Mouse (Mus musculus) forebrain, embryonic 15.5 days (tissue): ENCODE results near the gene Mmachc. TPM values are rescaled to one million over a fixed set of nuclear protein-coding genes. Genes with fewer than 3 reads are reported as not detected.

Source experiments
- ATAC-seq: fragments of 200-750 bp; cut with Nextera tagmentation; replicated peaks from 2 replicates; pipeline ENCODE4 v1.8.0; 2017; ENCODE audit warnings: mild to moderate bottlenecking, moderate TSS enrichment, moderate library complexity
- H3K27ac ChIP-seq: fragments of 300-500 bp; sonication (generic); replicated peaks from 2 replicates; pipeline ENCODE4 v1.5.1; 2015; ENCODE audit warnings: mild to moderate bottlenecking, inconsistent platforms
- H3K27me3 ChIP-seq: fragments of 300-500 bp; sonication (generic); 2 replicates; pipeline ENCODE4 v1.6.1; 2015; ENCODE audit warnings: inconsistent platforms
- H3K36me3 ChIP-seq: fragments of 300-500 bp; sonication (generic); 2 replicates; pipeline ENCODE4 v1.6.1; 2015; ENCODE audit warnings: mild to moderate bottlenecking, inconsistent platforms
- H3K4me1 ChIP-seq: fragments of 300-500 bp; sonication (generic); 2 replicates; pipeline ENCODE4 v1.6.1; 2015; ENCODE audit warnings: inconsistent platforms
- H3K4me2 ChIP-seq: fragments of 300-500 bp; sonication (generic); replicated peaks from 2 replicates; pipeline ENCODE4 v1.6.1; 2015; ENCODE audit warnings: mild to moderate bottlenecking, inconsistent platforms
- H3K4me3 ChIP-seq: fragments of 300-500 bp; sonication (generic); 2 replicates; pipeline ENCODE4 v1.5.1; 2015; ENCODE audit warnings: mild to moderate bottlenecking, inconsistent platforms
- H3K9ac ChIP-seq: fragments of 300-500 bp; sonication (generic); replicated peaks from 2 replicates; pipeline ENCODE4 v1.6.1; 2015; ENCODE audit warnings: mild to moderate bottlenecking, inconsistent platforms
- H3K9me3 ChIP-seq: fragments of 300-500 bp; sonication (generic); 2 replicates; pipeline ENCODE4 v1.6.1; 2016; ENCODE audit warnings: inconsistent platforms
- WGBS: fragments of 180-500 bp; shearing (Covaris S2); methylation state at CpG from one replicate; pipeline ENCODE4 v1.1.7; 2015; ENCODE audit warnings: mixed read lengths; 5-methylcytosine and 5-hydroxymethylcytosine counted together
- polyA plus RNA-seq: library from polyadenylated mRNA; unstranded; fragments of >200 nt; fragmentation: Nextera tagmentation; extraction: Ambion mirVana; gene quantifications from 2 replicates; pipeline ENCODE4 v1.2.1, GENCODE M21; 2015

Mmachc gene
- polyA plus RNA-seq, 1 experiment from 2014 or later = 25.5 TPM

GRCm38 (mm10) chr4:116720343-116721097, 12.3 kb upstream of the Mmachc start, which contains the start of gene Tesk2:
Gene Tesk2, plus strand, starts transcription at chr4:116720948.
- Histone ChIP-seq H3K36me3 (no peaks in the 10 kb centered on the region), H3K27me3 (0 out of 2 replicates have a peak, but pooled peaks cover 3% of the 10 kb centered on the region), H3K27ac (peak within 1 kb of the TSS; percentile 51; the same call in 1 of the 2 replicates), H3K4me1 (peaks cover 17% of the 10 kb centered on the region), H3K4me3 (peak within 1 kb of the TSS; percentile 84), H3K9me3 (no peaks in the 10 kb centered on the region), H3K4me2 (peak within 1 kb of the TSS; percentile 88), H3K9ac (peak within 1 kb of the TSS; percentile 86)
- WGBS = under 1% methylated on average over 34 of the region's 34 CpGs
- ATAC-seq = peak; percentile 97

- Histone ChIP-seq H3K27me3 (0 out of 2 replicates have a peak, but pooled peaks cover 3% of the 10 kb centered on the region), H3K4me2 (no peak overlapping the region), H3K36me3 (0 out of 2 replicates have a peak, but pooled peaks cover 3% of the 10 kb centered on the region), H3K4me1 (peaks cover 17% of the 10 kb centered on the region), H3K27ac (no peak overlapping the region), H3K9me3 (no peaks in the 10 kb centered on the region), H3K9ac (no peak overlapping the region), H3K4me3 (no peak overlapping the region)
- WGBS = 19% methylated on average over 3 of the region's 3 CpGs
- ATAC-seq = peak; percentile 39
These were observed 11.2 kb upstream of the Mmachc start for GRCm38 (mm10) chr4:116719396-116719795.

DNA sequence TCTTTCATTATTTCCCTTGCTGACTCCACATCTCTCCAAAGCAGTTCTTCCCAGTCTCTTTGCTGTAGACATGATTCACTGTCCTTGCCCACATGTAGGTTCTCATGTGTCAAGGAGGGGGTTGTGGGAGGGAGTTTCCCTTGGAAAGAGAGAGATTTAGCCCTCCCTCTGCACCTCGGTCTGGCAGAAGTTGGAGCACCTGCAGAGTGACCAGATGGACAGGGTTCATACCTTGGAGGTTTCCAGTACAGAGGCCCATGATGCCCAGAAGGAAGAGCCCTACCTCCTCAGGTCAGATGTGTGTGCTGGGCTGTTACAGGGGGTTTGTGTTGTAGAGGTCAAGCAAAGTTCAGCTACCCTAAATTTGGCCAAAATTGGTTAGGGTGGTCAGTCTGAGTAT, 4.3 kb upstream of the Mmachc start:
- Histone ChIP-seq H3K36me3 (0 out of 2 replicates have a peak, but pooled peaks cover 3% of the 10 kb centered on the region), H3K9me3 (no peaks in the 10 kb centered on the region), H3K4me1 (peaks cover 11% of the 10 kb centered on the region), H3K27me3 (no peaks in the 10 kb centered on the region), H3K27ac (no peak overlapping the region), H3K4me3 (no peak overlapping the region), H3K4me2 (no peak overlapping the region), H3K9ac (no peak overlapping the region)
- no peak for ATAC-seq
- 78% methylated on average over 1 of the region's 1 CpGs for WGBS

- WGBS = 96% methylated on average over 2 of the region's 2 CpGs
- no peak for ATAC-seq
These were observed 1.9 kb upstream of the Mmachc start for GRCm38 (mm10) chr4:116710154-116710553.

DNA sequence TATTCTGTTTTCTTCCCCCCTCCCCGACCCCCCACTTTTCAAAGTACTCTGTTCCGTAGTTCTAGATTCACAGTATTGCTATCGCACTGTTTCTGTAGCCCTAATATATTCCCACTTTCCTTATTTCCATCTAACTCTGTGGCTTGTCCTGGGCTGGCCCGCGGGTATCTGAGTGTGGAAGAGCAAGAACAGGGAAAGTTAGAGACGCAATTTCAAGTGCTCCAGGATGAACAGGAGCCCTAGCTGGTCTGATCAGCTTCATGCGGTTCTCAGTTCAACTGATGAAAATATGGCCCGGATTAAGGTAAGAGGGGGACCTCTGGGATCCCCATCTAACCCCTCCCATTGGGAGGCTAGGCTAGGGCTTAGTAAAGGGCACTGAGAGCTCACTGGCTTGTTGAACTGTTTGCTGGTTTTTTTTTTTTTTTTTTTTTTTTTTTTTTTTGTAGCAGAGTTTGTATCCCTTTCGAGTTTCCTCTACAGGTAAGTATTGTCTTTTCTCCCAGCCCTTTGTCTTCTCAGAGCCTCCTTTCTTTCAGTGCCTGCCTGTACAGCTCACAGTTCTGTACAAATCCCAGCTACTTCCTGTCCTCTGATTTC, 685 bp upstream of the Mmachc start:
- Histone ChIP-seq H3K36me3 (0 out of 2 replicates have a peak, but pooled peaks cover 2% of the 10 kb centered on the region), H3K4me3 (peak overlapping the region; percentile 68), H3K4me2 (peak overlapping the region; percentile 76), H3K27ac (no peak overlapping the region), H3K27me3 (no peaks in the 10 kb centered on the region), H3K9me3 (no peaks in the 10 kb centered on the region), H3K4me1 (peaks cover 15% of the 10 kb centered on the region), H3K9ac (peak overlapping the region; percentile 44)
- no peak; the same call in 1 of the 2 replicates for ATAC-seq
- WGBS = 3% methylated on average over 9 of the region's 9 CpGs

More at GRCm38 (mm10) chr4:116710154-116710553, 1.9 kb upstream of the Mmachc start:
- H3K27me3 ChIP-seq = no peaks in the 10 kb centered on the region
- no peak overlapping the region for H3K4me2 ChIP-seq
- H3K4me1 ChIP-seq = peaks cover 15% of the 10 kb centered on the region
- no peak overlapping the region for H3K4me3 ChIP-seq
- no peaks in the 10 kb centered on the region for H3K9me3 ChIP-seq
- H3K36me3 ChIP-seq = 0 out of 2 replicates have a peak, but pooled peaks cover 3% of the 10 kb centered on the region
- H3K9ac ChIP-seq = no peak overlapping the region
- H3K27ac ChIP-seq = no peak overlapping the region

GRCm38 (mm10) chr4:116707666-116708065, 540 bp downstream of the Mmachc start:
- Histone ChIP-seq H3K9ac (peak overlapping the region; percentile 69), H3K9me3 (no peaks in the 10 kb centered on the region), H3K27ac (no peak overlapping the region), H3K36me3 (0 out of 2 replicates have a peak, but pooled peaks cover 2% of the 10 kb centered on the region), H3K4me2 (peak overlapping the region; percentile 76), H3K27me3 (no peaks in the 10 kb centered on the region), H3K4me1 (peaks cover 15% of the 10 kb centered on the region), H3K4me3 (peak overlapping the region; percentile 68)
- 26% methylated on average over 9 of the region's 9 CpGs for WGBS
- peak; percentile 1; the same call in 1 of the 2 replicates for ATAC-seq

DNA sequence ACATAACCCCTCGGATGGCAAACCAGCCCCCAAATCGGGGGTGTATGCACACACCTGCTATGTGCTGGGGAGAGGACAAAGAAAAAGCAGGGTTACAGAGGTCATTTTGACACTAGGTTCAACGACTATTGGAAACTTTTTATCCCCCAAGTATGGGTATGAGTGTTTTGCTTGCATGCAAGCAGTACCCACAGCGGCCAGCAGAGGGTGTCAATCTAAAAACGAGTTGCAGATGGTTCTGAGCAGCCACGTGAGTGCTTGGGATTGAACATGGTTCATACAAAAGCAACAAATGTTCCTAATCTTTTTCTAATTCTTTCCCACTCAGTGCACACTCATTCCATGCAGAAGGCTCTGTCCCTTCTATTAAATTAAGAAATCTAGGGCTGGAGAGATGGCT, 4.4 kb downstream of the Mmachc start:
- Histone ChIP-seq H3K27ac (no peak overlapping the region), H3K36me3 (peaks cover 19% of the 10 kb centered on the region), H3K9me3 (no peaks in the 10 kb centered on the region), H3K27me3 (no peaks in the 10 kb centered on the region), H3K4me2 (no peak overlapping the region), H3K4me3 (no peak overlapping the region), H3K4me1 (peaks cover 8% of the 10 kb centered on the region), H3K9ac (no peak overlapping the region)
- ATAC-seq = no peak
- WGBS = 39% methylated on average over 6 of the region's 6 CpGs

- no peak overlapping the region for H3K4me3 ChIP-seq
- no peak overlapping the region for H3K27ac ChIP-seq
- no peaks in the 10 kb centered on the region for H3K9me3 ChIP-seq
- no peaks in the 10 kb centered on the region for H3K4me1 ChIP-seq
- ATAC-seq = no peak
- H3K9ac ChIP-seq = no peak overlapping the region
- peaks cover 28% of the 10 kb centered on the region for H3K36me3 ChIP-seq
- 86% methylated on average over 1 of the region's 1 CpGs for WGBS
- no peak overlapping the region for H3K4me2 ChIP-seq
- no peaks in the 10 kb centered on the region for H3K27me3 ChIP-seq
These were observed 7.2 kb downstream of the Mmachc start for GRCm38 (mm10) chr4:116700964-116701363.

DNA sequence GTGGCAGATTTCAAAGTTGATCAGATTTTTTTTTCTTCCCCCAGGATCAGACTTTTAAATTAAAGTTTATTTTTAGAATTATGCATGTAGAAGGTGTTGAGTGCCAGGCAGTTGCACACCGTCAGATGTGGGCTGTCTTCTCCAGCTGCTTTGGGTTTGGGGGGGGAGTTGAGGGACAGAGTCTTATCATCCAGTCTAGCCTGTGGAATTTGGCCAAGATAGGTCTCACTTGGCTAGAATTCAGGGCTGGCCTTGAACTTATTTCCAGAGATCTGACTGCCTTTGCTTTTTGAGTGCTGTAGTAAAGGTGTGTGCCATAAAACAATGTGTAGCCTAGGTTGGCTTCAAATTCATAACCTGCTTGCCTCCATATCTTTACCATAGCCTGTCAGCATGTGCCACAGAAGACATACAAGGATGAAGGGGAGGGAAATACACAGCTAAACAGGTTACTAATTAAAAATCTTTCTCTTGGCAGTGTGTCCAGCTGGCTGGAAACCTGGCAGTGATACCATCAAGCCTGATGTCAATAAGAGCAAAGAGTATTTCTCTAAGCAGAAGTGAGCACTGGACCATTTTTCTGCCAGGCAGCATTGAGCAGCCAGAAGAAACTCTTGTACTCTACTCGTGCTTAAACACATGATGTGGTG, 9.4 kb downstream of the Mmachc start:
- H3K4me1 ChIP-seq = no peaks in the 10 kb centered on the region
- no peak for ATAC-seq
- H3K27ac ChIP-seq = no peak overlapping the region
- H3K27me3 ChIP-seq = no peaks in the 10 kb centered on the region
- H3K9me3 ChIP-seq = no peaks in the 10 kb centered on the region
- no peak overlapping the region for H3K4me3 ChIP-seq
- WGBS = 71% methylated on average over 2 of the region's 2 CpGs
- peaks cover 37% of the 10 kb centered on the region for H3K36me3 ChIP-seq
- H3K9ac ChIP-seq = no peak overlapping the region
- no peak overlapping the region for H3K4me2 ChIP-seq

GRCm38 (mm10) chr4:116693785-116694184, 14.4 kb downstream of the Mmachc start:
- no peak overlapping the region for H3K4me3 ChIP-seq
- H3K9me3 ChIP-seq = no peaks in the 10 kb centered on the region
- H3K27me3 ChIP-seq = no peaks in the 10 kb centered on the region
- H3K4me1 ChIP-seq = no peaks in the 10 kb centered on the region
- WGBS = 87% methylated on average over 2 of the region's 2 CpGs
- H3K27ac ChIP-seq = no peak overlapping the region
- peaks cover 45% of the 10 kb centered on the region for H3K36me3 ChIP-seq
- H3K9ac ChIP-seq = no peak overlapping the region
- no peak for ATAC-seq
- H3K4me2 ChIP-seq = no peak overlapping the region

- Histone ChIP-seq H3K9ac (no peak overlapping the region), H3K4me2 (no peak overlapping the region), H3K4me1 (peaks cover 3% of the 10 kb centered on the region), H3K9me3 (no peaks in the 10 kb centered on the region), H3K27me3 (no peaks in the 10 kb centered on the region), H3K36me3 (peaks cover 37% of the 10 kb centered on the region), H3K4me3 (no peak overlapping the region), H3K27ac (no peak overlapping the region)
- ATAC-seq = no peak
- 92% methylated on average over 2 of the region's 2 CpGs for WGBS
These were observed 16.1 kb downstream of the Mmachc start for GRCm38 (mm10) chr4:116692146-116692545.
